Mouse (Mus musculus): ENCODE measurements around the gene Galnt14. TPM values are rescaled to one million over a fixed set of nuclear protein-coding genes. Genes with fewer than 3 reads are reported as not detected.

Galnt14 gene
- polyA plus RNA-seq, 1 experiment, result not detected

- TF ChIP-seq CTCF (IDR thresholded peaks at IDR 0.05; ENCODE audit: low read depth, low read length), result no peak
- no peak for TF ChIP-seq POLR2A (IDR thresholded peaks at IDR 0.05; ENCODE audit: borderline replicate concordance, low read depth, low read length)
- H3K4me1 ChIP-seq (ENCODE audit: control insufficient read depth, insufficient read depth, low read length), result no peaks in the 10 kb centered on the region
- no peak overlapping the region for H3K27ac ChIP-seq (ENCODE audit: insufficient read depth, low read depth, low read length)
- H3K4me3 ChIP-seq (ENCODE audit: insufficient read depth, low read length), result no peak overlapping the region
Observed at GRCm38 (mm10) chr17:73518359-73518758, 191.9 kb downstream of the Galnt14 start.

GRCm38 (mm10) chr17:73515506-73515905, 194.7 kb downstream of the Galnt14 start:
- no peak overlapping the region for H3K4me3 ChIP-seq (ENCODE audit: insufficient read depth, low read length)
- TF ChIP-seq POLR2A (IDR thresholded peaks at IDR 0.05; ENCODE audit: borderline replicate concordance, low read depth, low read length), result no peak
- TF ChIP-seq CTCF (IDR thresholded peaks at IDR 0.05; ENCODE audit: low read depth, low read length), result no peak
- H3K4me1 ChIP-seq (ENCODE audit: control insufficient read depth, insufficient read depth, low read length), result no peaks in the 10 kb centered on the region
- H3K27ac ChIP-seq (ENCODE audit: insufficient read depth, low read depth, low read length), result no peak overlapping the region

- no peak overlapping the region for H3K4me3 ChIP-seq (ENCODE audit: insufficient read depth, low read length)
- no peaks in the 10 kb centered on the region for H3K4me1 ChIP-seq (ENCODE audit: control insufficient read depth, insufficient read depth, low read length)
- TF ChIP-seq POLR2A (IDR thresholded peaks at IDR 0.05; ENCODE audit: borderline replicate concordance, low read depth, low read length) (no peak), CTCF (IDR thresholded peaks at IDR 0.05; ENCODE audit: low read depth, low read length) (no peak)
- no peak overlapping the region for H3K27ac ChIP-seq (ENCODE audit: insufficient read depth, low read depth, low read length)
Observed at GRCm38 (mm10) chr17:73514862-73515261, 195.4 kb downstream of the Galnt14 start.

GRCm38 (mm10) chr17:73514258-73514657, 196.0 kb downstream of the Galnt14 start:
- TF ChIP-seq POLR2A (IDR thresholded peaks at IDR 0.05; ENCODE audit: borderline replicate concordance, low read depth, low read length) (no peak), CTCF (IDR thresholded peaks at IDR 0.05; ENCODE audit: low read depth, low read length) (no peak)
- Histone ChIP-seq H3K4me1 (ENCODE audit: control insufficient read depth, insufficient read depth, low read length) (no peaks in the 10 kb centered on the region), H3K27ac (ENCODE audit: insufficient read depth, low read depth, low read length) (no peak overlapping the region), H3K4me3 (ENCODE audit: insufficient read depth, low read length) (no peak overlapping the region)

- Histone ChIP-seq H3K4me1 (ENCODE audit: control insufficient read depth, insufficient read depth, low read length) (no peaks in the 10 kb centered on the region), H3K4me3 (ENCODE audit: insufficient read depth, low read length) (no peak overlapping the region), H3K27ac (ENCODE audit: insufficient read depth, low read depth, low read length) (no peak overlapping the region)
- TF ChIP-seq POLR2A (IDR thresholded peaks at IDR 0.05; ENCODE audit: borderline replicate concordance, low read depth, low read length) (no peak), CTCF (IDR thresholded peaks at IDR 0.05; ENCODE audit: low read depth, low read length) (no peak)
Observed at GRCm38 (mm10) chr17:73512844-73513243, 197.4 kb downstream of the Galnt14 start.

- H3K4me1 ChIP-seq (ENCODE audit: control insufficient read depth, insufficient read depth, low read length), result no peaks in the 10 kb centered on the region
- no peak for TF ChIP-seq CTCF (IDR thresholded peaks at IDR 0.05; ENCODE audit: low read depth, low read length)
- no peak for TF ChIP-seq POLR2A (IDR thresholded peaks at IDR 0.05; ENCODE audit: borderline replicate concordance, low read depth, low read length)
- H3K27ac ChIP-seq (ENCODE audit: insufficient read depth, low read depth, low read length), result no peak overlapping the region
- no peak overlapping the region for H3K4me3 ChIP-seq (ENCODE audit: insufficient read depth, low read length)
Observed at GRCm38 (mm10) chr17:73507804-73508535, 202.3 kb downstream of the Galnt14 start.

- H3K4me3 ChIP-seq (ENCODE audit: insufficient read depth, low read length), result no peak overlapping the region
- TF ChIP-seq CTCF (IDR thresholded peaks at IDR 0.05; ENCODE audit: low read depth, low read length), result no peak
- no peak overlapping the region for H3K27ac ChIP-seq (ENCODE audit: insufficient read depth, low read depth, low read length)
- no peaks in the 10 kb centered on the region for H3K4me1 ChIP-seq (ENCODE audit: control insufficient read depth, insufficient read depth, low read length)
Observed at GRCm38 (mm10) chr17:73504111-73504510, 206.1 kb downstream of the Galnt14 start.

- H3K4me3 ChIP-seq (ENCODE audit: insufficient read depth, low read length), result no peak overlapping the region
- H3K27ac ChIP-seq (ENCODE audit: insufficient read depth, low read depth, low read length), result no peak overlapping the region
Observed at GRCm38 (mm10) chr17:73502613-73503012, 207.6 kb downstream of the Galnt14 start.

GRCm38 (mm10) chr17:73489519-73489918, 220.7 kb downstream of the Galnt14 start:
- no peak for TF ChIP-seq CTCF (IDR thresholded peaks at IDR 0.05; ENCODE audit: low read depth, low read length)
- TF ChIP-seq POLR2A (IDR thresholded peaks at IDR 0.05; ENCODE audit: borderline replicate concordance, low read depth, low read length), result no peak
- Histone ChIP-seq H3K27ac (ENCODE audit: insufficient read depth, low read depth, low read length) (no peak overlapping the region), H3K4me3 (ENCODE audit: insufficient read depth, low read length) (no peak overlapping the region), H3K4me1 (ENCODE audit: control insufficient read depth, insufficient read depth, low read length) (no peaks in the 10 kb centered on the region)

More at GRCm38 (mm10) chr17:73502613-73503012, 207.6 kb downstream of the Galnt14 start:
- no peaks in the 10 kb centered on the region for H3K4me1 ChIP-seq (ENCODE audit: control insufficient read depth, insufficient read depth, low read length)
- TF ChIP-seq POLR2A (IDR thresholded peaks at IDR 0.05; ENCODE audit: borderline replicate concordance, low read depth, low read length), result no peak
- TF ChIP-seq CTCF (IDR thresholded peaks at IDR 0.05; ENCODE audit: low read depth, low read length), result no peak

GRCm38 (mm10) chr17:73487792-73488191, 222.5 kb downstream of the Galnt14 start:
- Histone ChIP-seq H3K4me3 (ENCODE audit: insufficient read depth, low read length) (no peak overlapping the region), H3K4me1 (ENCODE audit: control insufficient read depth, insufficient read depth, low read length) (no peaks in the 10 kb centered on the region), H3K27ac (ENCODE audit: insufficient read depth, low read depth, low read length) (no peak overlapping the region)
- TF ChIP-seq POLR2A (IDR thresholded peaks at IDR 0.05; ENCODE audit: borderline replicate concordance, low read depth, low read length), result no peak
- no peak for TF ChIP-seq CTCF (IDR thresholded peaks at IDR 0.05; ENCODE audit: low read depth, low read length)
